Mouse (Mus musculus) myocyte (in vitro differentiated cells): Measurements from ENCODE around the gene Thsd7a. TPM values are rescaled to one million over a fixed set of nuclear protein-coding genes. Genes with fewer than 3 reads are reported as not detected.

ENCODE experiments used
- H3K27me3 ChIP-seq: one replicate; pipeline ENCODE4 v1.6.1; 2011; ENCODE audit not compliant: control insufficient read depth, insufficient read depth, insufficient read length
- H3K36me3 ChIP-seq: one replicate; pipeline ENCODE4 v1.6.1; 2011; ENCODE audit not compliant: control insufficient read depth, insufficient read depth
- H3K4me2 ChIP-seq: one replicate; pipeline ENCODE4 v1.6.1; 2011; ENCODE audit warnings: low read depth, control low read depth
- H3K4me3 ChIP-seq: one replicate; pipeline ENCODE4 v1.5.1; 2011; ENCODE audit warnings: mild to moderate bottlenecking, control low read depth, moderate library complexity
- H3K79me2 ChIP-seq: one replicate; pipeline ENCODE4 v1.6.1; 2011; ENCODE audit not compliant: control insufficient read depth, insufficient read depth
- H3ac ChIP-seq: one replicate; pipeline ENCODE4 v1.6.1; 2011; ENCODE audit not compliant: control insufficient read depth, insufficient read length
- CEBPB ChIP-seq: IDR thresholded peaks from 2 replicates; pipeline ENCODE4 v1.6.1; 2011; ENCODE audit warnings: mild to moderate bottlenecking, moderate library complexity; ENCODE audit not compliant: poor library complexity, insufficient read depth, severe bottlenecking
- E2F4 ChIP-seq: IDR thresholded peaks from one replicate; pipeline ENCODE4 v1.6.1; 2011; ENCODE audit warnings: mild to moderate bottlenecking, control low read depth, moderate library complexity; ENCODE audit not compliant: insufficient read depth
- MAX ChIP-seq: IDR thresholded peaks from one replicate; pipeline ENCODE4 v1.6.1; 2011; ENCODE audit warnings: low read depth, mild to moderate bottlenecking, control low read depth
- MYOD1 ChIP-seq, 3 experiments: IDR thresholded peaks; one replicate each; pipeline ENCODE4 v1.6.1; 2011; ENCODE audit warnings: control low read depth in 2 of 3, low read depth in 2 of 3, mild to moderate bottlenecking in 2 of 3, moderate library complexity in 1 of 3; ENCODE audit not compliant: insufficient read length in 2 of 3, control insufficient read depth in 1 of 3
- MYOG ChIP-seq, 3 experiments: IDR thresholded peaks; one replicate each; pipeline ENCODE4 v1.6.1; 2011; ENCODE audit warnings: control low read depth in 2 of 3, low read depth in 2 of 3, mild to moderate bottlenecking in 2 of 3; ENCODE audit not compliant: insufficient read length in 2 of 3, control insufficient read depth in 1 of 3, insufficient read depth in 1 of 3
- POLR2A ChIP-seq: IDR thresholded peaks from one replicate; pipeline ENCODE4 v1.6.1; 2011; ENCODE audit warnings: low read depth, mild to moderate bottlenecking, control low read depth, moderate library complexity; ENCODE audit not compliant: insufficient read length
- POLR2AphosphoS2 ChIP-seq: IDR thresholded peaks from one replicate; pipeline ENCODE4 v1.6.1; 2011; ENCODE audit warnings: low read depth, control low read depth; ENCODE audit not compliant: insufficient read length
- REST ChIP-seq: IDR thresholded peaks from one replicate; pipeline ENCODE4 v1.6.1; 2011; ENCODE audit warnings: mild to moderate bottlenecking, control low read depth, moderate library complexity; ENCODE audit not compliant: insufficient read depth, insufficient read length
- SRF ChIP-seq: IDR thresholded peaks from one replicate; pipeline ENCODE4 v1.6.1; 2011; ENCODE audit warnings: low read depth; ENCODE audit not compliant: control insufficient read depth, insufficient read length
- TCF12 ChIP-seq: IDR thresholded peaks from one replicate; pipeline ENCODE4 v1.6.1; 2011; ENCODE audit warnings: mild to moderate bottlenecking, control low read depth; ENCODE audit not compliant: poor library complexity, insufficient read depth, severe bottlenecking
- TCF3 ChIP-seq: IDR thresholded peaks from one replicate; pipeline ENCODE4 v1.6.1; 2011; ENCODE audit warnings: low read depth, control low read depth; ENCODE audit not compliant: insufficient read length
- USF1 ChIP-seq: IDR thresholded peaks from one replicate; pipeline ENCODE4 v1.6.1; 2011; ENCODE audit warnings: low read depth, mild to moderate bottlenecking, control low read depth, moderate library complexity
- polyA plus RNA-seq: library from polyadenylated mRNA; unstranded; fragments of >200 nt; fragmentation: generic; extraction: Trizol; gene quantifications from one replicate; pipeline ENCODE4 v1.2.1, GENCODE M21; 2012; ENCODE audit warnings: missing spikeins

The Thsd7a gene
- polyA plus RNA-seq, 1 experiment: 5.0 TPM

DNA sequence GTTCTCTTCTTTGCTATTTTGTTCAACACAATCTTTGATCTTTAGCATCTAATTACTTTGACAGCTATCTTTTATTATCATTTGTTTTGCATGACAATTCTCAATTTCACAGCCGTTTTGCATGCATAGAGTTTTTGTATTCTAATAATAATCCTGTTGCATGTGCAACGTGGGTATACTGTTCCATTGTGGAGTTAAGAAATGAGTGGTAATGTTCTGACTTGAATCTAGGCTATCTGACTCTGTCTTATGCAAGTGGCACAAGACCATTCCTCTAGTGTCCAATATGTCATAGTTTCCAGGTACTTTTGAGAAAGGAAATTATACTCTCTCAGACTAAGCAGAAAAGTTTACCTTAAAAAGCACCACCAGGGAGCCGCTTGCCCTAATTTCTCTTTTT, 206.7 kb downstream of the Thsd7a start:
- Histone ChIP-seq H3K4me3 (no peak overlapping the region), H3K27me3 (no peaks in the 10 kb centered on the region), H3K79me2 (no peaks in the 10 kb centered on the region), H3ac (no peak overlapping the region), H3K4me2 (no peak overlapping the region), H3K36me3 (no peaks in the 10 kb centered on the region)
- TF ChIP-seq USF1 (no peak), SRF (no peak), MYOD1 (IDR thresholded peaks at IDR 0.05; ENCODE audit: control insufficient read depth in 1 of 3, insufficient read length in 2 of 3, low read depth in 2 of 3) (no peak), MAX (no peak), TCF3 (no peak), REST (no peak), CEBPB (no peak), POLR2AphosphoS2 (no peak), POLR2A (no peak)

DNA sequence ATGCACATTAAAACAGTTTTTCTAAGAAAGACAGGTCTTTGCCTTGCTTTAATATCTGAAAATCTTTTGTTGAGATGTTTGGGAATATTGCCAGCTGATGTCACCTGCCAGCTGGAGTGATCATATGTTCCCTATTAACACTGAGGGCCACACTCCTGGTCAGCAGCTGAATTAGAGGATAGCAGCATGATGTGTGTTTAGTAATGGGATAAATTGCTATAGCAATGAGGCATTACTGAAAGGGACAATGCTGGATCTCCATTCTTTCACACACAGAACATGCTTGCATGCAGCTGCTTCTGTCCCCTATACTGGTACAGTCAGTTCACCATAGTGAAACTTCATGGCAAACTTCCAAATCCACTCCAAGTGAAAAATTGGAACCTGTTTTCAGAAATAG, 230.1 kb downstream of the Thsd7a start:
- Histone ChIP-seq H3K4me2 (no peak overlapping the region), H3ac (no peak overlapping the region), H3K36me3 (no peaks in the 10 kb centered on the region), H3K79me2 (no peaks in the 10 kb centered on the region), H3K4me3 (no peak overlapping the region), H3K27me3 (no peaks in the 10 kb centered on the region)
- TF ChIP-seq MYOG (IDR thresholded peaks at IDR 0.05; ENCODE audit: control insufficient read depth in 1 of 3, insufficient read depth in 1 of 3, insufficient read length in 2 of 3, low read depth in 2 of 3) (no peak), REST (no peak), TCF12 (no peak), TCF3 (no peak), USF1 (no peak), MYOD1 (IDR thresholded peaks at IDR 0.05; ENCODE audit: control insufficient read depth in 1 of 3, insufficient read length in 2 of 3, low read depth in 2 of 3) (no peak), POLR2AphosphoS2 (no peak), SRF (no peak), POLR2A (no peak), MAX (no peak), E2F4 (no peak), CEBPB (no peak)

DNA sequence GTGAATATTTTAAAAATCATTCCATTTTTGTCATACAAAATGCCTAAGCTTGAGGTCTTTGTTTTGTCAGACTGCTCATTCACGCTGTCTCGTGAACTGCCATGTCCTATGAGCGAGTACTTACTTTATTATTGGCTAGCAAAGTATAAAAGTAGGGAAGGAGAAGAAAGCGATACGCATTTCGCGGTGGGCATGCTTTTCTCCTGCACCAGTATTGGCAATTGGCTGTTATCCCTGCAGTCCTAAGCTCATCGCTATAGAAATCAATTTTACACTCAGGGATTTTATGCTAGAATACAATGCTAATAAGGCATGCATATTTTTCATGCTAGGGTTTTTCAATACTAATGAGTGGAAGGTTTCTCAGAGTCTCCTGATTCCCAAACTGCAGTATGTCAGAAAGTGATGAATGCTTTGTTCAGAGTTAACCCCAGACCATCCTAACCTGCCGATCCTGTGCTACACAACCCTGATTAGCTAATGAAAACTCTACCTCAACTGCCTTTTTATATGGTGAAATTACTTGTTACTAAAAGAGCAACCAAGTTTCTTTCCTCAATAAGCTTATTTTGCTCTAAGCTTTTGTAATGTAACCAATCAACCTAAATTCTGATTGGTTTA, 230.8 kb downstream of the Thsd7a start:
- no peaks in the 10 kb centered on the region for H3K27me3 ChIP-seq
- no peaks in the 10 kb centered on the region for H3K79me2 ChIP-seq
- H3ac ChIP-seq: no peak overlapping the region
- H3K4me2 ChIP-seq: no peak overlapping the region
- H3K4me3 ChIP-seq: no peak overlapping the region
- TF ChIP-seq TCF12 (no peak), USF1 (no peak), TCF3 (no peak), REST (no peak), POLR2AphosphoS2 (no peak), POLR2A (no peak), SRF (no peak), MAX (no peak), MYOD1 (IDR thresholded peaks at IDR 0.05; ENCODE audit: control insufficient read depth in 1 of 3, insufficient read length in 2 of 3, low read depth in 2 of 3) (no peak), CEBPB (no peak)
- H3K36me3 ChIP-seq: no peaks in the 10 kb centered on the region

DNA sequence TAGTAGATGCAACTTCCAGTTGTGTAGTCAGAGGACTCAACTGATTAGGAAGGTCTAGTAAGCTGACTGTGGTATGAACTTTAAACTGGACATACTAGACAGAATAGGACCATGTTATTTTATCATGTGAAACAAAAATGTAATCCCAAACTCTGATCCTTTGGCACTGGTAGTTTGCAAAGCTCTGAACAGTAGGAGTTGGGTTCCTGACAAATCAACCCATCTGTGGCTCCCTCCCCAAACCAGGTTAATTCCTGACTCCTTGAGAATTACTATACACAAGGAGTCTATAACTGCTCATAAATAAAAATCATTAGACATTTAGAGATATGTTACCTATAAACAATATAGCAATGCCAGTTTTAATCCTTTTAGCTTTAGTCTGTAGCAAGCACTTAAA, 231.5 kb downstream of the Thsd7a start:
- TF ChIP-seq POLR2AphosphoS2 (no peak), REST (no peak), POLR2A (no peak)
- H3K27me3 ChIP-seq: no peaks in the 10 kb centered on the region
- H3K4me2 ChIP-seq: no peak overlapping the region
- no peak overlapping the region for H3ac ChIP-seq
- no peaks in the 10 kb centered on the region for H3K79me2 ChIP-seq
- no peaks in the 10 kb centered on the region for H3K36me3 ChIP-seq
- H3K4me3 ChIP-seq: no peak overlapping the region

DNA sequence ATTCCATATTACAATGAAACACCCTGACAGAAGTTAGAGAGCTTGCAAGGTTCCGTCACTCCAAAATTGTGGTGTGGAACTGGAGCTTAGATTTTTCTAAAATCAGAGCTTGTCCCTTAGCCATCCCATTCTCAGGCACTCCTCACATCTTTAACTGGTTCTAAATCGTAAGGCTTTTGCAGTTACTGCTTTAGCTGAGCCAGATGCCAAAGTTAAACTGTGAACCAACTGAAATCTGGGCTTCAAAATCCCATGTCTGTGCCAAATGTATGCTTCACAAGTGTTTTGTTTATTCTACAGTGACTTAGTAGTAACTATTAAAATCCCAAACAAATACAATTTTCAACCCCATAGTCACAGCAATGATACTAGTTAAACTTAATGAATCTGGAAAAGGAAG, 242.3 kb downstream of the Thsd7a start:
- H3K27me3 ChIP-seq: no peaks in the 10 kb centered on the region
- H3K4me2 ChIP-seq: no peak overlapping the region
- H3K36me3 ChIP-seq: no peaks in the 10 kb centered on the region
- H3ac ChIP-seq: no peak overlapping the region
- H3K79me2 ChIP-seq: no peaks in the 10 kb centered on the region
- H3K4me3 ChIP-seq: no peak overlapping the region
- TF ChIP-seq USF1 (no peak), TCF12 (no peak), MYOD1 (IDR thresholded peaks at IDR 0.05; ENCODE audit: control insufficient read depth in 1 of 3, insufficient read length in 2 of 3, low read depth in 2 of 3) (no peak), POLR2A (no peak)
